Mouse (Mus musculus) limb, embryonic 11.5 days (tissue): Measurements from ENCODE around the gene Duox1. TPM values are rescaled to one million over a fixed set of nuclear protein-coding genes. Genes with fewer than 3 reads are reported as not detected.

Experiments used
- ATAC-seq: fragments of 200-750 bp; cut with Nextera tagmentation; 2 replicates; pipeline ENCODE4 v1.8.0; 2017; ENCODE audit warnings: low read depth; ENCODE audit not compliant: insufficient number of reproducible peaks, low FRiP score, low TSS enrichment
- DNase-seq: peaks from one replicate; pipeline ENCODE4 v3.0.0-alpha.2; 2015; ENCODE audit warnings: low spot score
- H3K27ac ChIP-seq: fragments of 300-500 bp; sonication (generic); replicated peaks from 2 replicates; pipeline ENCODE4 v1.5.1; 2014; ENCODE audit warnings: low read depth, mild to moderate bottlenecking, low read length
- H3K27me3 ChIP-seq: fragments of 300-500 bp; sonication (generic); 2 replicates; pipeline ENCODE4 v1.6.1; 2014; ENCODE audit warnings: mild to moderate bottlenecking, low read length, mixed read lengths; ENCODE audit not compliant: control insufficient read depth, insufficient read depth
- H3K36me3 ChIP-seq: fragments of 300-500 bp; sonication (generic); 2 replicates; pipeline ENCODE4 v1.6.1; 2014; ENCODE audit warnings: mild to moderate bottlenecking, low read length, moderate library complexity, mixed read lengths; ENCODE audit not compliant: control insufficient read depth, insufficient read depth
- H3K4me1 ChIP-seq: fragments of 300-500 bp; sonication (generic); 2 replicates; pipeline ENCODE4 v1.6.1; 2014; ENCODE audit warnings: low read length, mixed read lengths; ENCODE audit not compliant: control insufficient read depth, insufficient read depth
- H3K4me2 ChIP-seq: fragments of 300-500 bp; sonication (generic); 2 replicates; pipeline ENCODE4 v1.6.1; 2014; ENCODE audit warnings: low read depth, mild to moderate bottlenecking, moderate library complexity; ENCODE audit not compliant: severe bottlenecking
- H3K4me3 ChIP-seq: fragments of 300-500 bp; sonication (generic); 2 replicates; pipeline ENCODE4 v1.5.1; 2014; ENCODE audit warnings: low read depth, low read length
- H3K9ac ChIP-seq: fragments of 300-500 bp; sonication (generic); 2 replicates; pipeline ENCODE4 v1.6.1; 2014; ENCODE audit warnings: mild to moderate bottlenecking, low read length
- H3K9me3 ChIP-seq: fragments of 300-500 bp; sonication (generic); 2 replicates; pipeline ENCODE4 v1.6.1; 2016; ENCODE audit warnings: low read length; ENCODE audit not compliant: control insufficient read depth
- whole genome bisulfite sequencing: fragments of 180-500 bp; shearing (Covaris S2); extraction: QIAGEN DNeasy Blood & Tissue Kit; methylation state at CpG from one replicate; pipeline ENCODE4 v1.1.7; 2014; 5-methylcytosine and 5-hydroxymethylcytosine counted together
- polyA plus RNA-seq: library from polyadenylated mRNA; unstranded; fragments of >200 nt; fragmentation: Nextera tagmentation; extraction: Ambion mirVana; gene quantifications from 2 replicates; pipeline ENCODE4 v1.2.1, GENCODE M21; 2014

Gene Duox1
- 0.04 and 0.13 TPM in 2 replicates for polyA plus RNA-seq

- no peak within 1 kb of the TSS for H3K27ac ChIP-seq
- ATAC-seq (no peak), DNase-seq (no peak)
- H3K4me1 ChIP-seq = no peaks in the 10 kb centered on the region
- no peak within 1 kb of the TSS for H3K4me2 ChIP-seq
- H3K9ac ChIP-seq = no peak within 1 kb of the TSS
- H3K9me3 ChIP-seq = no peaks in the 10 kb centered on the region
- WGBS = 84% methylated on average over 7 of the region's 7 CpGs
- H3K36me3 ChIP-seq = no peaks in the 10 kb centered on the region
- H3K27me3 ChIP-seq = peaks cover 31% of the 10 kb centered on the region
- no peak within 1 kb of the TSS for H3K4me3 ChIP-seq
Measured at GRCm38 (mm10) chr2:122315372-122315771, at the start of gene Duox1. TSS of gene Duox1 (plus strand) at chr2:122315672.

- Histone ChIP-seq H3K9ac (no peak overlapping the region), H3K4me2 (no peak overlapping the region), H3K4me1 (0 out of 2 replicates have a peak, but pooled peaks cover 2% of the 10 kb centered on the region), H3K27me3 (no peaks in the 10 kb centered on the region), H3K27ac (no peak overlapping the region), H3K4me3 (no peak overlapping the region), H3K9me3 (no peaks in the 10 kb centered on the region), H3K36me3 (peaks cover 2% of the 10 kb centered on the region; the same call in 1 of the 2 replicates)
- 91% methylated on average over 7 of the region's 7 CpGs for WGBS
- DNase-seq (no peak), ATAC-seq (no peak)
Measured at GRCm38 (mm10) chr2:122266407-122267193, 48.9 kb upstream of the Duox1 start.

GRCm38 (mm10) chr2:122278769-122279168 is 36.7 kb upstream of the Duox1 start:
- Histone ChIP-seq H3K36me3 (no peaks in the 10 kb centered on the region), H3K4me3 (no peak overlapping the region), H3K27ac (no peak overlapping the region), H3K9me3 (no peaks in the 10 kb centered on the region), H3K27me3 (no peaks in the 10 kb centered on the region), H3K4me1 (no peaks in the 10 kb centered on the region), H3K9ac (no peak overlapping the region), H3K4me2 (no peak overlapping the region)
- no peak for DNase-seq
- 93% methylated on average over 3 of the region's 3 CpGs for WGBS
- ATAC-seq = no peak

DNA sequence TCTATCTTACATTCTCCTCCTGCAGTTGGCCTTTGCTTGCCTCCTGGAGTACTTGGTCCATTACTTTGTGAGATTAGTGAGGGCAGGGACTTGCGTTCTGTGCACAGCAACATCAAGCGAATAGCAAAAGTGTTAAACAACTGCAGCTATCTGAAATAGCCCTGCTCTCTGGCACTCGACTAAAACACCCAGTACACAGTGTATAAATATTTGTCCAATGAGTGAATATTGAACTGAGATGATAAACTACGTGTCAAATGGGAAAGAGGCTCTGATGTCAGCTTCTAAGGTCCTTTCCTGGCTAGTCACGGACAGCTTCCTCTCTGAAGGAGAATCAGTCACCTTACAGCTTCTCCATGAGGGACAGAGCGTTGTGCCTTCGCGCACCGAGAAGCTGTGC is 31.4 kb upstream of the Duox1 start:
- no peak overlapping the region for H3K27ac ChIP-seq
- WGBS = 85% methylated on average over 9 of the region's 9 CpGs
- no peaks in the 10 kb centered on the region for H3K4me1 ChIP-seq
- no peak for ATAC-seq
- H3K4me3 ChIP-seq = no peak overlapping the region
- H3K9ac ChIP-seq = no peak overlapping the region
- no peaks in the 10 kb centered on the region for H3K36me3 ChIP-seq
- no peak for DNase-seq
- no peaks in the 10 kb centered on the region for H3K9me3 ChIP-seq
- no peaks in the 10 kb centered on the region for H3K27me3 ChIP-seq
- H3K4me2 ChIP-seq = no peak overlapping the region

GRCm38 (mm10) chr2:122286137-122286536 is 29.3 kb upstream of the Duox1 start:
- DNase-seq = no peak

DNA sequence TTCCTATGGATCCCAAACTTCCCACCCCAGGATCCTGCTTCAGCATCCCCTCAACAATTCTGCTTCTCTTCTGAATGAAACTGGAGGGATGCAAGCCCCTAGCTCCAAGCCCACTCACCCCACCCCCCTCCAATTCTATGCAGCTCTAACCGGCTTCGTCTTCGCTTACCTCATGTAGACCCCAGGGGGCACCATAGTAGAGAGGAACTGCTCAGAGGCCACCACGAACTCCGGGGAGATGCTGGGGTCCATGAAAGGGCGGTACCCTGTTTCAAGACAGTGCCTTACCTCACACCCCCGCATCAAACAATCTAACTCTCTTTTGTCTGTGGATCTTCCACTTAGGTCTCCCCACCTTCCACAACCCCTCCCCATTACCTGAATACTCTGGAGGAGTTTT is 20.6 kb upstream of the Duox1 start:
- Histone ChIP-seq H3K9me3 (no peaks in the 10 kb centered on the region), H3K4me3 (no peak overlapping the region), H3K9ac (no peak overlapping the region), H3K4me2 (no peak overlapping the region), H3K27ac (no peak overlapping the region), H3K4me1 (peaks cover 4% of the 10 kb centered on the region; the same call in 1 of the 2 replicates), H3K27me3 (peaks cover 54% of the 10 kb centered on the region), H3K36me3 (no peaks in the 10 kb centered on the region)
- 2% methylated on average over 7 of the region's 7 CpGs for WGBS
- no peak for ATAC-seq
- no peak for DNase-seq

More at GRCm38 (mm10) chr2:122286137-122286536, 29.3 kb upstream of the Duox1 start:
- Histone ChIP-seq H3K9me3 (no peaks in the 10 kb centered on the region), H3K4me3 (no peak overlapping the region), H3K4me2 (no peak overlapping the region), H3K27me3 (no peaks in the 10 kb centered on the region), H3K9ac (no peak overlapping the region), H3K36me3 (no peaks in the 10 kb centered on the region), H3K27ac (no peak overlapping the region), H3K4me1 (no peaks in the 10 kb centered on the region)
- WGBS = 78% methylated on average over 7 of the region's 7 CpGs
- ATAC-seq = no peak

GRCm38 (mm10) chr2:122297271-122298095 is 18.0 kb upstream of the Duox1 start:
- H3K27ac ChIP-seq = no peak overlapping the region
- ATAC-seq = no peak
- WGBS = under 1% methylated on average over 35 of the region's 35 CpGs
- peaks cover 8% of the 10 kb centered on the region; the same call in 1 of the 2 replicates for H3K4me1 ChIP-seq
- H3K4me3 ChIP-seq = peak overlapping the region; percentile 5; the same call in 1 of the 2 replicates
- no peak overlapping the region for H3K4me2 ChIP-seq
- peak; percentile 47 for DNase-seq
- no peaks in the 10 kb centered on the region for H3K9me3 ChIP-seq
- no peak overlapping the region for H3K9ac ChIP-seq
- H3K27me3 ChIP-seq = peaks cover 80% of the 10 kb centered on the region
- no peaks in the 10 kb centered on the region for H3K36me3 ChIP-seq

GRCm38 (mm10) chr2:122298096-122298499 is 17.4 kb upstream of the Duox1 start, which contains the start of gene Duox2:
TSS of gene Duox2 (minus strand) at chr2:122298449.
- H3K27ac ChIP-seq = no peak within 1 kb of the TSS
- ATAC-seq (no peak), DNase-seq (peak; percentile 42)
- H3K27me3 ChIP-seq = peaks cover 85% of the 10 kb centered on the region
- peaks cover 8% of the 10 kb centered on the region; the same call in 1 of the 2 replicates for H3K4me1 ChIP-seq
- H3K4me2 ChIP-seq = peak within 1 kb of the TSS; percentile 31
- no peaks in the 10 kb centered on the region for H3K36me3 ChIP-seq
- H3K4me3 ChIP-seq = peak within 1 kb of the TSS; percentile 15
- WGBS = 4% methylated on average over 13 of the region's 13 CpGs
- no peak within 1 kb of the TSS for H3K9ac ChIP-seq
- H3K9me3 ChIP-seq = no peaks in the 10 kb centered on the region
